Mouse (Mus musculus) MN1 (cell line): ENCODE results near the gene Fam98b.

Experiments
- DNase-seq: peaks from one replicate; pipeline ENCODE4 v3.0.0-alpha.2; 2016; ENCODE audit warnings: low spot score

The Fam98b gene

DNA sequence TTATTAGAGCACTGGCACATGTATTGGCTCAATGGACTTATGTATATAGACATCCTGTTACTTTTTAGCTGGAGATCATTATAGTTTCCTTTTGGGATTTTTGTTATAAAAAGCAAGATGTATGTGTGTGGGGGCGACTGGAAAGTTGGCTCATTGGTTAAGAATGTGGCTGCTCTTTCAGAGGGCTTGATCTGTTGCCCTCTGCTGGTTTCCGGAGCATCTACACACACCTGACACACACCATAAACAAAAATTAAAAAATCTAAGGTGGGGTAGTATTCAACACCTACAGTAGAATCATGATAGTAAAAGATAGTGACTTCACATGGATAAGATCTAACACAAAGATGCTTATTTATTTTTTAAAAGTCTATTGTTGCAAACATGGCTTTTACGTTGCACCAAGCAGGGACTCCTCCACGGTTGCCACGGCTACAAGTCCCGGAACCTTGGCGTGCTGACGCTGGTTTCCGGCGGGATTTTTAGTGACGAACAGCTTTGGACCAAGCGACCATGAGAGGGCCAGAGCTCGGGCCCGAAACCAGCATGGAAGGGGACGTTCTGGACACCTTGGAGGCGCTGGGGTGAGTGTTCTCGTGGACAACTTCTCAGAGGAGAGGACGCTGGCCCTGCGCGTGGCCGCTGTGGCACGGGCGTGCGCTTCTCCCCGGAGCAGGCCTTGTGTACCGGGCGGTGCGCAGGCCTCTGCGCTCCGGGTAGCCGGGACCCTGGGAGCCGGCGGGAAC, at the start of gene Fam98b:
Gene Fam98b (plus strand): TSS at position 485 of the 746 bp plus-strand sequence.
- peak; percentile 97 for DNase-seq

DNA sequence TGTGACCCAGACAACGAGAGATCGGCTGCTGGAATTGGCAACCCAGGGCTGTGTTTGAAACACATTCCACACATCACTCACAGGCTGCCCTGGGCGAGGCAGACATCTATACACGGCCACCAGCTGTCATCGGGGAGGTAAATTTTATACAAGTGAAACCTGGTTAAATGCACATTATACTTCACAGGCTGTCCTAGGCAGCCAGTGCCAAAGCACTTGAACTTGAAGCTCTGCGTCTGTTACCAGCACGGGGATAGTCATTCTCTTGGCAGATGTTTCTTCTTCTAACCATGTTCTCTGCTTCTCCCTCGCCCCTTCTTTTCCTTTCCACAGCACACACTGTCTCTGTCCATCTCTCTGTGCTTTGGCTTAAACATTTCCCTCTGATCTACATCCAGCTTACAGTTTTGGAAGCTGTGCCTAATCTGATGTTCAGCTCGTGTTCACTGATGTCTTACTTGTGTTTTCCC, 48.6 kb upstream of the Fam98b start:
- no peak for DNase-seq

DNA sequence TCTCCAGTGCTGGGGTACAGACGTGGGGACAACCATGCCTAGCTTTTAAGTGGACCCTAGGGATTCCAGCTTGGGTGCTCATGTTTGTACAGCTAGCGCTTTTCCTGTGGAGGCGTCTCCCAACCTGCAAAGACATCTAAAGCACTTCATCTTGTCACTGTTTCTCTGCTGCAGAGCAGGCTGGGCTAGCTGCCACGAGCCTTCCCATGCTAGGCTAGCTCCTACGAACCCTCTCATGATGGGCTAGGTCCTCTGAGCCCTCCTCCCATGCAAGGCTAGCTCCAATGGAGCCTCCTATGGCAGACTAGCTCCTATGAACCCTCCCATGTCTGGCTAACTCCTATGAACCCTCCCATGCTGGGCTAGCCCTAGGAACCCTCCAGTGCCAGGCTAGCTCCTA, 46.2 kb upstream of the Fam98b start:
- DNase-seq = no peak

DNA sequence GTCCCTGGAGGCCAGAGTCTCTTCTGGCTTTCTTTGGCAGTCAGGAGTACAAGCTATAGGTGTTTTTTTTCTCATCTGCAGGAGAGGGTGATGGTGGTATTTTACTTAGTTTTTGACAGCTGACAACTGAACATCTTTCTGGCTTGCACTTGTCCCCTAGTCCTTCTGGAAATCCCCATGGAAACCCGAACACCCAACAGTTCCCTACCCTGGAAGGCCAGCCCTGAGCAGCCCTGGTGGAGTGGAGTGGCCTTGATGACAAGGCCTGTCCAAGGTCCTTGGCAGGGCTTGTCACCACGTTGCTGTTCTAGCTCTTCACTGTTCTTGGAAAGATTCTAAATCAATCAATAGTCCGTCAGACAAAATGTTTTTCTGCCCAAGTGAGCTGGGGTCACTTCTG, 45.0 kb upstream of the Fam98b start:
- no peak for DNase-seq

DNA sequence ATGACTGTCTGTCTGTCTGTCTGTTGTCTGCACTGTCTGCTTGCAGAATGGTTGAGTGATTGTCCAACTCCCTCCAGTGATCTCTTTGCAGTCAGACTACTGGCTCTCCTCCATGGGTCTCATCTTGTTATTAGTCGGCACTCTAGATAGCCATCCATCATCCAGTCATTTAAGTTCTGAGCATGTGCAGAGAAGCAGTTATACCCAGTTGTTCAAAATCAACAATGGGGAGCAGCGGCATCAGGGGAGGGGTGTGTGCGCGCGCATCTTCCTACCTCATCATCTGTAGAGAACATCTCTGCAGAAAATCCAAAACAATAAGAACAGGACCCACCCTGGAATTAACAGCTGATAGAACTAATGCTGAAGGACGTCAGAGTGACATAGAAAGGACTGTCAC, 44.5 kb upstream of the Fam98b start:
- DNase-seq = no peak

DNA sequence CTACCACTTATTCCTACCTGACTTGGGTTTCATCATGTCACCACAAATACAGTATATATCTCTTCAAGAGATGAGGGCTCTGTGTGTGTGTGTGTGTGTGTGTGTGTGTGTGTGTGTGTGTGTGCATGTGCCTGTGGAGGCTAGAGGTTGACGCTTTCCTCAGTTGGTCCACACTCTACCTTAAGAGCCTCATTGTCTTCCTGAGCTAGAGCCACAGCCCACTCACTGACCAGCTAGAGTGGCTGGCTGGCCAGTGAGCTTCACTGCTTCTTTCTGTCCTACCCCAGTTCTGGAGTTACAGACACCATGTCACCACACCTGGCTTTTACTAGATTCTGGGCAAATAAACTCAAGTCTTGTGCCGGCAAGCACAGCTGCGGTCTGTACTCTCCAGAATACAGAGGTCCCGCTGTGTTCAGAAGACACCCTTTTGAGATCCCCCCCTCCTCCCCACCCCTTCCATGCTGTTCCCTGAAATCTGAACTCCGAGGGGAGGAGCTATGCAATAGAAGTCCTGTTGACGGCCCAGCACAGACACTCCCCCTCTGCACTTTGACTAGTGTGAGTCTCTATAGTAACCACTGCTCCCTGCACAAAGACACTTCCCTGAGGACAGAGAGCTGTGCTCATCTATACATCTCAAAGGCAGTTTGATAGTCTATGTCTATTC, 39.0 kb upstream of the Fam98b start:
- DNase-seq = peak; percentile 16

DNA sequence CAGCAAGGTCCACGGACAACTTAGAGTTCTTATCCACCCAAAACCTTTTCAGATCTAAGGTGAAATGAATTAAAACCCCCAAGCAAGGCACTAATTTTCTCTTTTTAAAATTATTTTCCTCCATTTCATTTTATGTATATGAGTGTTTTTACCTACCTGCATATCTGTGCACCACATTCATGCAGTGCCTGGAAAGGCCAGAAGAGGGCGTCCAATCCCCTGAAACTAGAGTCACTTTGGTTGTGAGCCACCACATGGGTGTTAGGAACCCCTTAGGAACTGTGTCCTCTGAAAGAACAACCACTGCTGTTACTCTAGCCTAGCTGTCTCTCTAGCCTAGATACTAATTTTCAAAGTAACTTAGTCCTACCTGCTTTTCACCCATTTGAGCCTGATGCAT, 33.4 kb upstream of the Fam98b start:
- no peak for DNase-seq

DNA sequence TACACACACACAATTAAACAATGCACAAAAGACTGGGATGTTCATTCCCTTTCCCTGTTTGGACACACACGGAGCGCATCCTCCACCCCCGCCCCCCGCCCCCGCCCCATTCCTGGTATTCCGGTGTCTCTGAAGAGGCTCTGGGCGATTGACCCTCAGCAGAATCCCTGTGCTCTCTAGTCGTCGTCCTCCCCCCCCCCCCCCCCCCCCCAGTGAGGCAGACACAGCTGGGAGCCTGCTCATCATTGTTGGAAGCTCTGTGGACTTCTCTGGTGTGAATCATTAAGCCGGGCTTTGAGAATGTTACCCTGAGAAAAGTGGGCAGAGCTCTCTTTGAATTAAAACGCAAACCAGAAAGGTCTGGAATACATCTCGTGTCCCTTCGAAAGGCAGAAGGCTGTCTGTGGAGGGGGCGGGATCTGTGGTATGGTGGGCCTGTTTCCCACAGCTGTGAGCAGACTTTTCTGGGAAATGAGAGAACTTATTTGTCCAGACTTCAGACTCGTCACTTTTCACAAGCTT, 31.8 kb upstream of the Fam98b start:
- DNase-seq = peak; percentile 72

DNA sequence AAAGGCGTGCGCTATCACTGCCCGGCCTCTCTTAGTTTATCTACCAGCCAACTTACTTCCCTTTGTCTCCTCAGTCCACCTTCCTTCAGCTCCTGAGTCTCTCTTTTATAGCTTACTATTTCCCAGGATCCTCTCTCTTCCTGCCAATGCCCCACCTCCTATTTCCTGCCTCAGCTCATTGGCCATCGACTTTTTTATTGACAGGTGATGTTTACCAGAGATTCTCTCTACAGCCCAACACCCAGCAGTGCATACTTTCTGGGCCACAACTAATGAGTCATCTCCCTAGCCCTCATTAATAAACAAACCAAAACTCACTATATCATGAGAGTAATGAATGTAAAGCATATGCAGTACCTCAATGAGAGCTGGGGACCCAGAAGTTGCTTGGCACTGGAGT, 30.0 kb upstream of the Fam98b start:
- no peak for DNase-seq

DNA sequence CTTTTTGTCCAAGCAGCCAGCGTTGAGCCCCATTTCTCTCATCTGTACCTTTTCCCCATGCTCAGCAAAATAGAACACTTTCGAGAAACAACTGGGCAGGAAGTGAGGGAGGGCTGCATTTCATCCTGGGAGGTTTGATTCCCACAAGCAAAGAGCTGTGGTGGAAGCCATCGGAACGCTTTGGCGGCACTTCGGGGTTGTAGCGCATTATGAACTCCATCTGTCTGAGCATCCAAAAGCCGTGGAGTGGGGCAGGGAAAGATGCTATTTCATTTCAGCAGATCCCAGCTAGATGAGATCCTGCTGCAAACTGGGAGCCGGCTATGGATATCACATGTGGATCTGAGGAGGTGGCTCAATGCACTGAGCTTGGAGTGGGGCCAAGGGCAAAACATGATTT, 26.9 kb upstream of the Fam98b start:
- no peak for DNase-seq

DNA sequence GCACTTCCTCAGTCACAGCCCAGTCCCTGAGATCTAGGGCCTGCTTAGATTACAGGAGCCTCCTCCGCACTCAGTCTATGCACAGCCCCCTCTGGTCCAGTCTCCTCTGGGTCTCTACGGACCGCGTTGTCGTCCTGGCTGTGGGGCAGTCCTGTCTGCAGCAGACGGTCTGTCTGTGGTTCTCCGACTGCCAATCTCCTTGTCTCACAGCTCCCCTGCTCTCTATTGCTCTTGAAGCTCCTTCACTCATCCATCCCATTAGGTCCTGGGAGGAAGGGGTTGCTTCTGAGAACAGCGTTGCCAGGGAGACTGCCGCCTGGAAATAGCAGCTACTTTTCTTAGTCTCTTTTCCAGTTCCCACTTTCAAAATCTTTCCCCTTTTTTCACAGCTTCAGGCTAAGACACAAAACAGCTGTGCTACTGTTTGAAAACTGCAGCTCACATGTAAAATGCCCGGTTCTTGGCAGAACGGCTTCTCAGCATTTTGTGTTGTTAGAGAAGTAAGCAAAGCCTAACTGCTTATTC, 20.9 kb upstream of the Fam98b start:
- no peak for DNase-seq

DNA sequence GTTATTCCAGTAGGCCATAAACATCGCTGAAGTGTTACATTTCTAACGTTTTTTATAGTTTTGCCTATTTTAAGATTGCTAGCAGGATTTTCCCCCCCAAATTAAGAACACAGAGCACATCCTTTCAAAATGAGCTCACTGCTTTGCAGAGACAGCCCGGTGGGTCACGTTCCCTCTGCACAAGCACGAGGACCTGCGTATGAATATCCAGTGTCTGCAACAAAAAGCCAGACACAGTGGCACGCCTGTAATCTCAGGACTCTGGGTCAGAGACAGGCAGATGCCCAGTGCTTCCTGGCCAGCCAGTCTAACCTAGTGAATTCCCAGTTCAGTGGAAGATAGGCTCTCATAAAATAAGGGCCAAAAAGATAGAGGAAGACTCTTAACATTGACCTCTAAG, 19.3 kb upstream of the Fam98b start:
- no peak for DNase-seq

DNA sequence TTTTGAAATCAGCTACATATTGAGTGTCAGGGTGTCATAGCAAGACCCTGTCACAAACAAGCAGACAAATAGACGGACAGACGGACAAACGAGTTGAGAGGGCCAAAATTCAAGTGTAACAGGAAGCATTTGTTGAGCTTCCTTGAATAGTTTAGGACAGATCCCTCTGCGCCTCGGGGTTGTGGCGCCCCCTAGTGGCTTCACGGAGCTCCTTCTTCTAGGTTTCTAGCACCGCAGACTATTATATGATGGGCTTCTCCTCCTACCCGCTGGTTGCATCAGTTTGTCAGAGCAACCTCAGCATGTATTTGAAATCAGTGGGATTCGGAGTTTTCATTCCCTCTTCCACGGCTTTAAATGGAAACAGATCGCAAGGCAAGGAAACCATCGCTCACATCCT, 18.3 kb upstream of the Fam98b start:
- peak; percentile 89 for DNase-seq

DNA sequence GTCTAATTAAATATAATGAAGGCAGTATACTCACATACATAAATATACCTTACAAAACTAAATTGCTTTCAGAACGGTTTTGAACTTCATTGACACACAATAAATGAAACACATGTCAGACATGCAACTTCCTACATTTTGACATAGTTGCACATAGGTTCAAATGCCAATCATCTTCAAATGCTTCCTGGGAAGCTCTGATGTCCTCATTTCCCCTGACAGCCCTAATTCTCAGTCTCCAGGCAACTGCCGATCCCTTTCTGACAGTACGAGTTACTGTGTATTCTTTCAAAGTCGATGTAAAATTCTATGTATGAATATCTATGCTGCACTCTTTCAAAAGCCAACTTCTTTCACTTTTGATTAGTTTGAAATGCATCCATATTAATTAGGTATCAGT, 7.6 kb upstream of the Fam98b start:
- no peak for DNase-seq

DNA sequence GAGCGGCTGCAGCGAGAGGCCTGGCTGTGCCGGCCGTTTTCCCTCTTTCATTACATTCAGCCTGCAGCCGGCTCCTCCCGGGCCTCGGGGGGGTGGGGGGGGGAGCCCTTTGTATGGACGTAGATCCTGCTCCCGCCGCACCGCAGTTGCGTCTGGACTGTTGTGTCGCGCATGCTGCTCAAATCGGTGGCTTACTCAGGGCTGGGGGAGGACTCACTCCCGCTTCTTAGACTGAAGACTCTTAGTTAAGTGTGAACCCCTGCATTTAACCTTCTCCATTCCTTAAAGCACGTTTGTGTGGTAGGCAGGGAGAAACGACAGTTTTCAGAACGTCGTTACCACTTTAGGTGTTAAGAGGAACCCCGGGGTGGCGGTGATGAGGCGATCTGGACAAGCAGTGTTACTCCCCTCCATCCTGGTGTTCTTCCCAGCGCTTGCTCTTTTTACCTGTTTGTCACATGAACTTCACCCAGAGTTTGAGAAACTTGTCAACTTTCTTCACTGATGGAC, 517 bp downstream of the Fam98b start:
- no peak for DNase-seq

DNA sequence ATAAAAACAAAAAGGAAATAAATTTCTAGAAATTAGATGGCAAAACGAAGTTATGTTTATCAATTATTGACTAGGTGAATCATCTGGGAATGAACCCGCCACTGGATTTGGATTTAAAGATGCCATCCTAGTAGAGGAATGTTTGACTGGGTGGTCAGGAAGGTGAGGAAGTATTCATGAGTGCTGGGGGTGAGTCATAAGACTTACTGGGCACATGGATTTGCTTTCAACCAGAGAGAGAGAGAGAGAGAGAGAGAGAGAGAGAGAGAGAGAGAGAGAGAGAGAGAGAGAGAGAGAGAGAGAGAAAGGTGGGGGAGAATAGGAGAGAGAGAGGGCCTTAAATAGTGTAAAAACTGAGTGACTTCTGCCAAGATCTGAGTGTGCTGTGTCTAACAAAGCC, 5.9 kb downstream of the Fam98b start:
- DNase-seq = no peak

DNA sequence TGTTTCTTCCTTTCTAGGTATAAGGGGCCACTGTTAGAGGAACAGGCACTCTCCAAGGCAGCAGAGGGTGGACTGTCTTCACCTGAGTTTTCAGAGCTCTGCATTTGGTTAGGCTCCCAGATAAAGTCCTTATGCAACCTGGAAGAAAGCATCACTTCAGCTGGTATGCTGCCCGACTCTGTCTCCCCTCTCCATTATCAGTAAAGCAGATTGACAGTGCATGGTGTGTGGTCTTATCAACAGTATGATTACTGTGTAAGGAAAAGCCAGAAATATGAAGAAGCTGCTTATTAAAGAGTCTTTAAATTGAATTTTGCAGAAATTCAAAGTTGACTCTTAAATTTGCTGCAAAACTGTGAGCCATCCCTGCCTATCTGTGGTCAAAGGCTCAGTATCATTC, 8.1 kb downstream of the Fam98b start:
- no peak for DNase-seq

DNA sequence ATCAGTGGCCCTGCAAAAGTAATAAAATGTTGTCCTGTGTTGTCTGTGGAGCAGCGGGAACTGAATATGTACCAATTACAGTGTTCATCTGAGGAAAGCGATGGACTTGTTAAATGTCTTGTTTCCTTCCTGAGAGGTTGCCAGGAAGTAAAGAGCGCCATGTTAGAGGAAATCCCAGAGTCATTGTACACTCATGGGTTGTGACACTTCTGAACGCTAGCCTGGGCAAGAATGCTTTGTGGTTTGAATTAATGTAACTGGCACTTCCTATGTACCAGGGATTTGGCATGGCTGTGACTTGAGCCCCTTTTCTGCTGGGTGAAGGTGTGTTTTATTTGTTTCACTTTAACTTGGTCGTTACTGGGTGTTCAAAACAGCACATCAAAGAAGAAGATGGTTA, 12.6 kb downstream of the Fam98b start:
- no peak for DNase-seq

DNA sequence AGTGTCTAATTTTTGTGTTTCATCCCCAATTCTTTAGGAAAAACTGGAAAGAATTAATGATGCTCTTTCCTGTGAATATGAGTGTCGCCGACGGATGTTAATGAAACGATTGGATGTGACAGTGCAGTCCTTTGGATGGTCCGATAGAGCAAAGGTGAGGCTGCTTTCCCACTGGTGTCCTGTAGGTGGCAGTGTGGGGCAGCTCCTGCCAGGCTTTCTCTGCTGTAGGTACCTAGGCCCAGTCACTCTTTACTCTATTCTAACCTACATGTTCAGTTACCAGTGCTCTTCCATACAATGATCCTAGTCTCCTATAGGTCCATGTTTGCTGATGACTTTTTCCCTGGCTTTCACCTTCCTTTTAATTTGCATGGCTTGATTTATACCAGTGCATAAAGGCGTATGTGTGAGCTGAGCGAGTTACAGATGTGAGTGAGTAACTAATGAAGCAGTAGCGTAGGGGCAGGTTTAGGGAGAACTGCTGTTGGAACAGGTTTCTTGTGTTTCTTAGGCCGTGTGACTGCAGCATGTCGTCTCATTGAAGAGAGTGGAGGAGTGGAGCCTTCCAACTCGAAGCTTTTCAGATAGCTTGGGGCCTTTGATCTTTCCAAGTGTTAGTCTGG, 14.4 kb downstream of the Fam98b start:
- DNase-seq = peak; percentile 55

DNA sequence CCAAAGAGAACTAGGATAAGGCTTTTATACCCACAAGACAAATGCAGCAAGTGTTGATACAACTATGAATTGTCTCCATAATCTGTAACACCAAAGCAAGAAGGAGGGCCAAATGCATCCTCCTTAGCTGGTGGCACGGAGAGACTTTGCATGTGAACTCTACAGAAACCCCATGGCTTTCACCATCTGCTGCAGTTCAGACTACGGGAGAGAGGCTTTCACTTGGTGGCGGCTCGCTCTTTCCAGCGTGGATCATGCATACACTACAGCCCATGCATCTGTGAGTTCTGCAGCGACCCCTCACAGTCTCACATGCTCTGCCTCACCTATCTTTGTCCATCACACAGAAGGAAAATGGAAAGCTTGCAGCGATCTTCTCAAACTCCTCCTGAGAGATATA, 38.8 kb downstream of the Fam98b start:
- DNase-seq = no peak

DNA sequence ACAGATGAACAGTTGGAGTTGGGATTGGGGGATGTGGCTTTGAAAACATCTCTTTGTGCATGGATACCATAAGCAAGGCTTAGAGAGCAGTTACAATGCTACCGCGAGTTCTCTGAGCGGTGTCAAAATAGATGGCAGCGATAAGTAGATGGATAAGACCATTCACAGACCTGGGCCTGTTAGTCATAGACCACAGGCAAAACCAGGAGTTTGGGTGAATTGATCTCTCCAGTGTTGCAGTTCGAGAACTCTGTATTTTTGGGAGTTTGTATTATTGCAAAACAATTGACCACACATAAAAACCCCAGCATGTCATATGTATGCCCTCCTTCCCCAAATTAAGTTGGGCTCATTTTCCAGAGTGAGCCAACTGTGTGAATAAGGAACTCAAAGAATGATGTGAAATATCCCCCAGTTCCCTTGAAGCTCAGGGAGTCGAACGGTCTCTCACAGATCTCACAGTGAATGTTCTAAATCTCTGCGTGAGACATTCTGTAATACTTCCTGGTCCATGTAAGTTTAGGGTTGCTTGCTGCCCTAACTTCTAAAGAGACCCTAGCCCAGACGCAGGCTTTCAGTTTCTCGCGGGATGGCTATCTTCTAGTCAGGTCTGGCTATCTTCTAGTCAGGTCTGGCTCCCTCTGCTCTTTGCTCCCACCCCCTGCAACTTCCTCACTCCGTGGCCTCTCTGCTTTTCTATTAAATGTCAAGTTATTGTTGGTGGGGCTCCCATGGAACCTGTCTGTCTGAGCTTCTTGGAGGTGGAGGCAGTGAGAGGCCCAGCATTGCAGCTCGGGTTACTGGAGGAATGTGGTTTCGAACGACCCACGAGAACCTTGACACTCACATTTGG, 50.3 kb downstream of the Fam98b start:
- DNase-seq = peak; percentile 57
